Mouse (Mus musculus) WW6 (cell line): ENCODE results near the gene C1qtnf2.

Experiments
- DNase-seq: peaks from one replicate; pipeline ENCODE4 v3.0.0-alpha.2; 2013; ENCODE audit warnings: low read depth, low spot score

Gene C1qtnf2

DNA sequence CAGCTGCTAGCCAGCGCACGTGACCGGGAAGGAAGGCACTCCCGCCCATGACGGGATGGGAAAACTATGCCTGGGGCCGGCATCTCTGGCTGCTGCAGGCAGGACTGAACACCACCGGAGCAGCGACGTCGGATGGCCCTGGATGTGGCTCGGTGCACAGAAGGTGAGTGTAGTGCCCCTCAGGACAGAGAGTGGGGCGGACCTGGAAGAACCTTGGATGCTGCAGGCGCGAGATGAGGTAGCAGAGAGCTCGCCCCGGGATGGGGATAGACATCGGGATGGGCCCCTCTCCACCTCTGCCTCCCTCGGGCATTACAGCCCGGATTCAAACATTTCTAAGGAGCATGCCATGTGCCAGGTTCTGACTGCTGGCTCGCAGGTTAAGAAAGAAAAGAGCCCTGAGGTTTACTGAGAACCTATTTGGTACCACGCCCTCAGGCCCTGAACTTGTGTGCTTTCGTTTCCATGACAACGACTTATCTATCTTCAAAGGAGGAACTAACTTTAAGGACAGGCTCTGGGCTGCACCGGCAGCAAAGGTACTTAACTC, at the start of gene C1qtnf2:
C1qtnf2 (plus strand) TSS at position 52 of the 550 bp plus-strand sequence.
- DNase-seq = no peak

DNA sequence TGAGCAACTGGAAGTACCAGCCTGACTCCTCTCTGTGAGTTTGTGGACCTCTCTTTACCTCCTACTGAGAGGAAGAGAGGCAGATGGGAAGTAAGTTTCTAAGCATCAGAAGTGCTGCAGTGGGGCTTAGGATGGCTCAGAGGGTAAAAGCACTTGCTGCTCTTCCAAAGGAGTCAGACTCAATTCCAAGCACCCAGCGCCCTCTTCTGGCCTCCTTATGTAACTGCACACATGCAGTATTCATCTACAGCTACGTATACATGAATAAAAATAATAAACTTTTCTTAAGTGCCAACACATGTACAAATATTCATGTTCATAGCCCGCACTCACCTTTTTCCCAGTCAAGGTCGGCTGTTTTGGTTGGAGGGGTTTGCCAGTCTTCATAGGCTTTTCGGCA, 49.7 kb upstream of the C1qtnf2 start:
- no peak for DNase-seq

DNA sequence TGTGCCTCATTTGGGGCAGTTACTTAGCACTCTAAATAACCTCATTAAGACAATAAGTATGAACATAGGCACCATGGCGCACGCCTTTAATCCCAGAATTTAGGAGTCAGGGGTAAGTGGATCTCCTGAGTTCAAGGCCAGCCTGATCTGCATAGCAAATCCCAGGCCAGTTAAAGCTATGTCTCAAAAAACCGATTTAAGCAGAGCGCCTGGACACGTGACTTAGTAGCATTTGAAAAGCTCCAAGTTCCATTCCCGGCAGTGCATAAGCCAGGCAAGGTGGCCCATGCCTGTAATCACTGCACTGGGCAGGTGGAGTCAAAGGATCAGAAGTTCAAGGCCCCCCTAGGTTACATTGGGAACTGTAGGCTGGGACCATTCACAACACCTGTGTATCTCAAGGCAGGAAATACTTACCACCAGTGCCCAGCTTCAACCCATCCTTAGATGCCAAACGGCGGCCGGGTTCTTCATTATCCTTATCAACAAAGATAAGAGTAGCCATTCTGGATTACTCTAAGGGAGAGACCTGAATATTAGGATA, 48.8 kb upstream of the C1qtnf2 start:
- no peak for DNase-seq

DNA sequence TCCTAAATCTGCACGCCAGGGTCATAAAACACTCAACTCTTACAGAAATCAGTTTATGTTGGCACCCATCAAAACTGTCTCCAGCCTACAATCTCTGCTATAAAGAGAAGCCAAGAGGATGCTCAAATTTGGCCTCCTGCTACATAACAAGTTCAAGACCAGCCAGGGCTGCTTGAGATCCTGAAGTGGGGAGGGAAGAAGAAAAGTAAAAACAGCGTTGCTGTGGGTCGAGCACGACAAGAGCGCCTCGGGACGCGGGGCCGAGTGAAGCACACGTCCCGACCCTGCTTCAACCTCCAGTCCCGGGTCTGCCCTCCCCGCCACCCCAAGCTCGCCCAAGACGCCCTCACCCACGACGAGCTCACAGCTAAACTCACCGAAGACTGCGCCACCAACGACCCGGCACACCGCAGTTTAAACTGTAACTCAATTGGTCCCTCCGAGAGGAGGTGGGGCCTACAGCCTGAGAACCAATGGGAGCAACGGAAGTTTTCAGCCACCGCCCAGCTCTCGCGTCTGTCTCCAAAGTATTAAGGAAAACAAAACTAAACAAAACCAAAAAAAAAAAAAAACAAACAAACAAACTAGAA, 48.2 kb upstream of the C1qtnf2 start, which contains the start of gene Pttg1:
Pttg1 (minus strand) TSS at position 428 of the 590 bp plus-strand sequence.
- DNase-seq = peak; percentile 79

DNA sequence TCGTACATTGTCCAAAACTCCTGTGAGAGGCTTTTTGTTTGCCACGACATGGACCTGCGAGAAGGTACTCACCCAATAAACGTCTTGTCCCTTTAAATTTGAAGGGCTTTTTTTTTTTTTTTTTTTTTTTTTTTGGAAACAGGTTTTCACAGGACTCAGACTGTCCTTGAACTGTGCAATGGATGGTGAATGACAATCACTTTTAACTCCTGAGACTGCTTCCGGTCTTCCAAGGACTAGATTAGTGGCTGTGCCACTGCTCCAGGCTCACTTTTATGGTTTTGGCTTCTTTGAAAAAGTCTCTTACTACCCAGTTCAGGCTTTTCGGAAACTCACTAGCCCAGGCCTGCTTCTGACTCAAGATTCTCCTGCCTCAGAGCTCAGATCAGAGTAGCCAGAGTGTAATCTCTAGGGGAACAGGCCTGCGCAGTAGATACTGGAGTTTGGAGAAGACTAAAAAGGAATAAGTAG, 47.6 kb upstream of the C1qtnf2 start:
- no peak for DNase-seq

DNA sequence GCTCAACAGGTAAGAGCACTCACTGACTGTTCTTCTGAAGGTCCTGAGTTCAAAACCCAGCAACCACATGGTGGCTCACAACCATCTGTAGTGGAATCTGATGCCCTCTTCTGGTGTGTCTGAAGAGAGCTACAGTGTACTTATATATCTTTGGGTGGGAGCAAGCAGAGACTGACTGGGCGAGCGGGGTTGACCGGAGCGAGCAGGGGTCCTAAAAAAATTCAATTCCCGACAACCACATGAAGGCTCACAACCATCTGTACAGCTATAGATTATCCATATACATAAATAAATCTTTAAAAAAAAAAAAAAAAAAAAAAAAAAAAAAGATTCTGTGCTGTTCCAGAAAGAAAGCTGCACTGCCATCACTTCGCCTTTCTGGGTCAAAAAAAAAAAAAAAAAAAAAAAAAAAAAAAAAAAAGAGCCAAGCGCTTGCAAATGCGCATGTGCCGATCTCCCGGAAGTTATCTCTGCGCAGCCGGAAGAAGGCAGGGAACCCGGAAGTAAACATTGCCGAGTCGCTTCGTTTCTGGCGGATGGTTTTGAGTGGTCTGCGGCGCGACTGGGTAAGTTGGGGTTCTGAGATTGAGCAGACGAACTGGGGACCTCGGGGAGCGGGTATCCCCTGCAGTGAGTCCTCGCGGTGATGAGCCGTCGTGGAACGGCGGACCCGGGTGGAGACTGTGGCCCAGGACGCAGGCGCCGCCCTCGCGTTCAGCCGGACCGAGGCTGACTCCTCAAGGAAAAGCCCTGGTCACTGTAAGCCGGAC, 40.6 kb upstream of the C1qtnf2 start, which contains the start of gene Slu7:
Slu7 (plus strand) TSS at position 491 of the 770 bp plus-strand sequence.
- DNase-seq = peak; percentile 67

DNA sequence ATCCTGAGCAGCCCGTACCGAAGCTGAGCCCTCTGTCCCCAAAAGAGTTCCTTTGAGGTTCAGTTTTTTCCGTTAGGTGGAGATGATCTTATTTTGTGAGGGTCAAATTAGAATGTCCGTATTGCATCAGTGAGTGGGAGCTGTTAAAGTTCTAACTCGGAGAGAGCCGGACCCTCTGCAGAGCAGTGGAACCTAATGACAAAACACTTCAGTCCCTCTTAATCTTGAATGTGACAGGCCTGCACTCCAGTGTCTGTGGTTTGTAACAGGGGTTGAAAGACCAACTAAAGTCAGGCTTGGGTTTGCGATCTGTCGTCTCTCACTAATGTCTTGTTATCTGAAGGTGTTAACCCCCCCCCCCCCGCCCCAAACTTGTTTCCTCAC, 40.1 kb upstream of the C1qtnf2 start:
- DNase-seq = no peak

DNA sequence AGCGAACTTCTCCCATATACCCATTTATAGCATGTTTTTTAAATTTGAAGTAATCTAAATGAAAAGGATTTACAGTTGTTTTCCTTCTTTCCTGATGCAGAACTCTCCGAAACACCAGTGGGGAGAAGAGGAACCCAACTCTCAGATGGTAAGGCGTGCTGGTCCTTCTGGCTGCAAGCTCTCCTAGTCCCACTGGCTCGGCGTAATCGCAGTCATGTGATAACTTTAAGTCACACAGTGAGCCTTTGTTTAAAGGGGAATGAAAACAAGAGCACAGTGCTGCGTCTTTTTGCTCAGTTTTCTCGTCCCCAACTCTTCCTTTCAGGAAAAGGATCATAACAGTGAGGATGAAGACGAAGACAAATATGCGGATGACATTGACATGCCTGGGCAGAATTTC, 33.0 kb upstream of the C1qtnf2 start:
- DNase-seq = no peak

DNA sequence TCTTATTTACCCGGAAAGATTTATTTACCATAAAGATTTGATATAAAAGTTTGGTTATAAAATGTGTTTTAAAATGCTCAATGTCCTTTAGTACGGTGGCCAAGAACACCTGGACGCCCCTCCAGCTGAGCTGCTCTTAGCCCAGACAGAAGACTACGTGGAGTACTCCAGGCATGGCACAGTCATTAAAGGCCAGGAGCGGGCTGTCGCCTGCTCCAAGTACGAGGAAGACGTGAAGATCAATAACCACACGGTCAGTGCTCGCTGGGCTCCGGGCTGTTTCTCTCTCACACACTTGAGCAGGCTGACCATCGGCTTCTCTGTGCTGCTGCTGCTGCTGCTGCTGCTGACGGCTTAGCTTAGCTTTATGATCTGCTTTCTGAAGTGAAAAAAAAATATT, 30.9 kb upstream of the C1qtnf2 start:
- DNase-seq = no peak

DNA sequence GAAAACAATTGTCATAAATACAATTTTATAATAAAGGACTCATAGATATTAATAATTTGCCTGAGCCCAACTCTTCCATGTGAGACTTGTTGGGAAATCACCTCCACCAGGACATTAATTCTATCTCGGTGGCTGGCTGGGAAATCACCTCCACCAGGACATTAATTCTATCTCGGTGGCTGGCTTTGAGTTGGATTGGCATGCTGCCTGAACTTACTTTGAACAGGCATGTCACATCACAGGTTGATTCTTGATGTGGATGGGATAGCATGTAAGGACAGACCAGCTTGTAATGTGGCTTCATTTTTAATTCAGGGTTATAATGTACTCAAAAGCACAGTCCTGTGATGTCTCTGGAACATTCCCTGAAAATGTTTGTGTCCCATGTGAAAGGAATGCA, 24.2 kb upstream of the C1qtnf2 start:
- no peak for DNase-seq

DNA sequence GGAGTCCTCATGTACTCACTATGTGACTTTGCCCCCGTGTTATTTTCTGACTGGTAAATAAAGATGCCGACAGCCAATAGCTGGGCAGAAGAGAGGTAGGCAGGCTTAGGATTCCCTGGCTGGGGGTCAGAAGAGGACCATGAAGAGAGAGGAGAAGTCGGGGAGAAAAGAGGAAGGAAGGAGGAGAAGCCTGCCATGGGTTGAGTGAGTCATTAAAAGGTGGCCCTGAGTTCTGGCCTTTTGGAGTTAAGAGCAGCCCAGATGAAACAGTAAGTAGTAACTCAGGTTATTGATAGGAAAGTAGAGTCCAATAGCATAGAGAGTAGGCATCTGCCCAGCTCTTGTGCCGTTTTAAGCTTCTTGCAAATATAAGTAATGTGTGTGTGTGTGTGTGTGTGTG, 22.8 kb upstream of the C1qtnf2 start:
- no peak for DNase-seq

DNA sequence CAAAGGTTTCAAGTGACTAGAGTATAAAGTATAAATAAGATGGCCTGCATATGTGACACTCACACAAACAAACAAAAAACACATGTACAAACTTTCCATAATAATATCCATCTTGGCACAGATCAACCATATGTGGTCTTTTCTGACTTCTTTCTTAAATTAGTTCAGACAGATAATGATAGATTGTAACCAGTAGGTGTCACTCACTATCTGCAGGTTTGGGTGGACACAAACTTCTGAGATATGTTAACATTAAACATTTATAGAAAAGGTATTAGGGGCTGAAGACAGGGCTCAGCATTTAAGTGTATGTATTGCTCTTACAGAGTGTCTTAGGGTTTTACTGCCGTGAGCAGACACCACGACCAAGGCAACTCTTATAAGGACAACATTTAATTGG, 21.8 kb upstream of the C1qtnf2 start:
- no peak for DNase-seq

DNA sequence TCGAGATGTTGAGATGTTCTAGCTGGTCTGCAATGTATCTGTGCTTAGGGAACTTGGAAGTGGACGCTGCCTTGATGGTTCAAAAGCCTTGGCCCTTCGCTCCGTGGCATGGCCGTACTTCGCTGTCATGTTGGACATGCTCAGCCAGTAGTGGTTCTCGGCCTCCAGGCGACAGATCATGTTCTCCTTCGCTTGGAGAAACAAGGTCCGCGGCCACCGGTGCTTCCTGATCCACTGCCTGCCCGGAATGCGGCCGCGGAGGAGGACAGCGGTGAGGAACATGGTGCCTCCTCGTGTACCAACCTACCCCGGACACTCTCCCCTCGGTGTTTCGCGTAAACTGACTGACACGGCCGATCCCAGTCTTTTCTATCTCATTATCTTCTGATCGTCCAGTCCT, 10.9 kb upstream of the C1qtnf2 start:
- DNase-seq = no peak

DNA sequence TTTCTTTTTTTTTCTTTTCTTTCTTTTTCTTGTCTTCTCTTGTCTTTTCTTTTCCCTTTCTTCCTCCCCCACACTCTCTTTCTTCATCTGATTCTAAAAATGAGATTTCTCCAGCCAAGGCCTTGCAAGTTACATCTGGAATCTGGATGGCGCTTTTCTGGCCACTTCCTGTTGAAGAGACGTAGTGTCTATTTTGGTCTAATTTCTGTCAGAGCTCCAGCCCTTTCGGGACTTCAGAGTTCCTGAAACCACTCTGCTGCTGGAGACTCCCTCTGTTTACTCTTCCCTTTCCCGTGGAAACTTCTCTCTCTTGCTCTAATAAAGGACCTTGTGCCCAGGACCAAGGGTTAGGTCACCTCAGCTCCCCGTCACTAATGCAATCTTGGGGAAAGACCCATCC, 4.0 kb upstream of the C1qtnf2 start:
- DNase-seq = no peak

DNA sequence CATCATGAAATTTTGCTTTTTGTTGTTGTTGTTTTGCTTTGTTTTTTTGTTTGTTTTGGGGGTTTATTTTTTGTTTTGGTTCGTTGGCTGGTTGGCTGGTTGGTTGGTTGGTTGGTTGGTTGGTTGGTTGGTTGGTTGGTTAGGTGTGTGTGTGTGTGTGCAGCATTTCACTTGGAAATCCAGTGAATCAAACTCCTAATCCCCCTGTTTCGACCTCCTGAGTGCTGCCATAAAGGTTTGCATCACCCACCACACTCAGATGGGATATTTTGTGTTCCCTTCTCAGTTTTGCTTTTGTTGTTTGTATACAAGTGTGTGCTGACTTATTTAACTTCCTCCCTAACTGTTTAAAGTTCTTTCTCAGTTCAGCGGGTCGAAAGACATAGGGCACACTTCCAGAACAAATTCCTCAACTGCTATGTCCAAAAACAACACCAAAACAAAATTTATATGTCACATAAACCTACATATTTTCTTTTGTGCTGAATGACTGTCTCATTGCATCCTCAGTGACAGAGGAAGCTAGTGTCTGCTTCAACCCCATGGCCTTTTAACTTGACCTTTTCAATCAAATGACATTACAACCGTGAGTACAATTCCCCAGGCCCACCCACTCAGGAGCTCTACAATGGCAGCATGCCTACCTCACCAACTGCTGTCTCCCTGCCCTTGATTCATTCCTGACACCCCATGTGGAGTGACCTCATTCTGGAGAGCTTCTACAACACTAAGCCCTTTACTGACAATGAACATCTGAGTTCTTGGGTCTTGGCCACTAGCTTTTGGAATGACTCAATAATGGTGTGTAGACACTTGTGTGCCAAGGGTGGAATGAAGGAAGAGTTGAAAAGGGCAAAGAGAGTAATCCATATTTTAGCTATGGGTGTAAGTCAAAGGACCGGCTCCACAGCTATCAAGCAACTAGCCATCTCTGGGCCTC, 2.9 kb upstream of the C1qtnf2 start:
- no peak for DNase-seq

DNA sequence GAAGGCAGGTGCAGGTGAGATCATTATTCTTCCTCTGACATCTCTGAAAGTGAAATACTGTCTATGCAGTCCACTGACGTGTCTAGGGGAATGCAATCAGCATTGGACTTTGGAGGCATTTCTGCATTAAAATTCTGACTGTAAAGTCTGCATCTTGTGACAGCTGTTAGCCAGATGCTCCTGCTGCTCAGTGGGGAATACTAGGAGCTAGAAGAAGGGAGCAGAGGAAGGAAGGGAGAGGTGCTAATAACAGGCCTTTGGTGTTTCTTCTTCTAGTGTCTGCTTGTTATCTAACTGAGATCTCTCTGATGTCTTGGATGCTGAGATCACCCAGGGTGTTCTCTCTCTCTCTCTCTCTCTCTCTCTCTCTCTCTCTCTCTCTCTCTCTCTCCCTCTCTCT, 961 bp upstream of the C1qtnf2 start:
- DNase-seq = no peak

DNA sequence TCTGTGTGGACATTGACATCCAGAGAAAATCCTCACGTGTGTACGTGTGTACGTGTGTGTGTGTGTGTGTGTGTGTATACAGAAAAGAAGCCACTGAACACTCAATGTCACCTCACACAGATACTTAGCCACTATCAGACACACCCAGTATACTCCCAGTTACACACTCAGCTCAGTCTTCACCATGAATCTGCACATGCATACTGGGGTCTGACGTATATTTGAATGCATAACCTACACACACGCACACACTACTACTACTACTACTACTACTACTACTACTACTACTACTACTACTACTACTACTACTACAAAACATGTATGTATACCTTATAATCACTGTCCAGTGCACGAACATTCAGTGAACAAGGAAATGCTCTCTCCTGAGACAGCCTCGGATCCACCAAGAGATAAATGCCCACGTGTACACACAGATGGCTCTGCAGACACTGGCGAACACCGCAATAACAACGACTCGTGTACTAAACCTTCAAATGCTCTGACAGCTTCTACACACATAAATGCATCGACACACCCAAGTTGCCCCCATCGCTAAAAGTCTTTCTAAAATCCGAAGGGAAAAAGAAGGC, 346 bp upstream of the C1qtnf2 start:
- no peak for DNase-seq

DNA sequence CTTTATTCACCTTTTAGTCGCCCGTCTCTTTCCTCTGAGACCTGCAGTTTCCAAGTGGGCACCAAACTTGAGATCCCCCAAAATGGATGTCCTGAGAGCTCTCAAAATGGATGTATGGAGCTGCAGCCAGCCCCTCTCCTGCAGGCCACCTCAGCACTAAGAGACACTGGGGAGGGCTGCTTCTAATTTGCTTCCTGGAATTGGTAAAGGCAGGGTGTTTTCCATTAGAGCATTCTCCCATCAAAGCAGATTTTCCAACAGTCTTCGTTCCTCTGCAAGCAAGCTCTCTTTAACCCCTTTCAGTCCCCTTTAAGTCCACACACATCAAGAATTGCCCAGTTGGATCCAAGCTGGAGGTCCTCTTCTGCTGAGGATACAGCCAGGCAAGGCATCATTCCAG, 5.3 kb downstream of the C1qtnf2 start:
- DNase-seq = no peak

DNA sequence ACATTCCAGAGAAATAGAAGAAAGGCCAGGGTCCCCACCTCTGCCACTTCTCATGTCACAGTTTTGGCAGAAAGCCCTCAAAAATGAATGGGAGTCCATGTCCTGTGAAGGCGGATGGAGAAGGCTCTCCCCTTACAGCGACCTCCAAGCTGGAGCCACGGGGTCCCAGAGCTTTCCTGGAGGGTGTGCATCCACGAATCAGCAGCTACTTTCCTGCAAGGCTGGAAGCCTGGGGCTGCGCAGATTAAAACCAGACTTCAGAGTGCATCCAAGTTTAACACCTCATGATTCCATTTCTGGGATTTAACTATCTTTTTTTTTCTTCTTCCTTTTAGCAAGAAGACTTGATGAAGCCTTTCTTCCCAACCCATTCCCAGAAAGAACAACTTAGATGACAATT, 6.5 kb downstream of the C1qtnf2 start:
- DNase-seq = no peak

DNA sequence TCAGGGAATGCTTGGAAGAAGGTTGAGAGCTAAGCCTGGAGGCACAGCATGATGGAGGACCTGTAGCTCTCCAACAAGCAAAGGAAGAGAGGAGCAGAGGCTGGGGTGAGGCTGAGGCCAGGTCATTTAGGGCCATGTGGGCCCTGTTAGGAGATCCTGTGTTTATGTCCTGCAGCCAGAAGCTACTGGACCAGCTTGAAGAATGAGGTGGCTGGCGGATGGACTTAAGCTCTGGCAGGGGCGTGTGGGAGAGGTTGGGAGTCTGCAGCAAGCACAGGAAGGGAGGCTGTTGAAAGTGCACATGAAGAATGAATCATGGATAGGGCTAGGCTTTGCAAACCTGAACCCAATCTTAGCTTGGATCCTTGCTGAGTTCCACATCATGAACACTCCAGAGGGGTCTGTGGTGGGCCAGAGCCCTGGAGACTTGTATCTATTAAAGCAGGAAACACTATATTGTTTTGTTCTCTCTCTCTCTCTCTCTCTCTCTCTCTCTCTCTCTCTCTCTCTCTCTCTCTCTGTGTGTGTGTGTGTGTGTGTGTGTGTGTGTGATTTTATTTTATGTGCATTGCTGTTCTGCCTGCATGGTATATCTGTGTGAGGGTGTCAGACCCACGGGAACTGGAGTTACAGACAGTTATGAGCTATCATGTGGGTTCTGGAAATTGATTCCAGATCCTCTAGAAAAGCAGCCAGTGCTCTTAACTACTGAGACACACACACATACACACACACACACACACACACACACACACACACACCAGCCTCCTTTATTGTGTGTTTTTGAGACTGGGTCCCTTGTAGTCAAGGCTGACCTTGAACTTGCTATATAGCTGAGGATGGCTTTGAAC, 7.8 kb downstream of the C1qtnf2 start:
- DNase-seq = no peak
